Mouse (Mus musculus) adrenal gland, adult 8-10 months (tissue): ENCODE results near the gene Akt1s1. TPM values are rescaled to one million over a fixed set of nuclear protein-coding genes. Genes with fewer than 3 reads are reported as not detected.

ENCODE experiments used
- microRNA-seq, 2 experiments: library from miRNA; unstranded; fragments of <30 nt; microRNA quantifications; one replicate each; pipeline ENCODE4 v1.2.0; 2022
- total RNA-seq, 4 experiments: library from RNA; stranded (reverse); gene quantifications; 2 replicates each; pipeline ENCODE4 v1.2.4; 2022

The Akt1s1 gene
- total RNA-seq, 4 experiments from 2014 or later, result 106 to 137 (median 120) TPM

Small RNA genes lying within 50 kb of the gene (microRNA-seq; reads per million reads assigned to microRNA genes)
- 0 to 0.17 reads per million in 2 experiments for gene Mir707

Other genes with a start within 250 kb of the Akt1s1 start
- gene Myh14, start 178.1 kb upstream of the Akt1s1 start, total RNA-seq, result 10 to 100 TPM in 1 of 4 experiments, 1 to 10 TPM in 3; 7.3 to 16.5 (median 8.4) TPM
- gene Izumo2, start 140.2 kb upstream of the Akt1s1 start, total RNA-seq, result not detected
- 10 to 100 TPM; 46.5 to 73.4 (median 54.8) TPM for gene Vrk3, start 100.6 kb upstream of the Akt1s1 start, total RNA-seq
- gene Zfp473, start 97.9 kb upstream of the Akt1s1 start, total RNA-seq, result 1 to 10 TPM in 1 of 4 experiments, under 1 TPM in 3; 0.35 to 1.1 (median 0.41) TPM
- gene Nup62, start 32.9 kb upstream of the Akt1s1 start, total RNA-seq, result 10 to 100 TPM; 33.8 to 42.8 (median 37.8) TPM
- gene Il4i1, start 32.6 kb upstream of the Akt1s1 start, total RNA-seq, result 1 to 10 TPM; 1.7 to 3.7 (median 2.5) TPM
- gene Atf5, start 32.3 kb upstream of the Akt1s1 start, total RNA-seq, result 100 to 1,000 TPM in 1 of 4 experiments, 10 to 100 TPM in 3; 76.2 to 108 (median 82.7) TPM
- 10 to 100 TPM; 69.4 to 94.9 (median 86.1) TPM for gene Tbc1d17, start 88 bp downstream of the Akt1s1 start, total RNA-seq
- 10 to 100 TPM; 46.6 to 56.6 (median 53.6) TPM for gene Pnkp, start 8.1 kb downstream of the Akt1s1 start, total RNA-seq
- gene Ptov1, start 20.8 kb downstream of the Akt1s1 start, total RNA-seq, result 100 to 1,000 TPM; 273 to 304 (median 292) TPM
- gene Med25, start 43.7 kb downstream of the Akt1s1 start, total RNA-seq, result 100 to 1,000 TPM in 2 of 4 experiments, 10 to 100 TPM in 2; 85.0 to 118 (median 96.5) TPM
- 10 to 100 TPM; 27.2 to 46.8 (median 38.4) TPM for gene Fuz, start 47.1 kb downstream of the Akt1s1 start, total RNA-seq
- 100 to 1,000 TPM in 3 of 4 experiments, 10 to 100 TPM in 1; 99.8 to 139 (median 118) TPM for gene Ap2a1, start 80.5 kb downstream of the Akt1s1 start, total RNA-seq
- gene Tsks, start 94.2 kb downstream of the Akt1s1 start, total RNA-seq, result not detected
- gene Cpt1c, start 125.9 kb downstream of the Akt1s1 start, total RNA-seq, result 10 to 100 TPM; 13.7 to 28.4 (median 20.4) TPM
- gene Prmt1, start 137.6 kb downstream of the Akt1s1 start, total RNA-seq, result 100 to 1,000 TPM; 221 to 296 (median 243) TPM
- gene Irf3, start 148.7 kb downstream of the Akt1s1 start, total RNA-seq, result 100 to 1,000 TPM; 118 to 180 (median 144) TPM
- gene Bcl2l12, start 149.7 kb downstream of the Akt1s1 start, total RNA-seq, result 10 to 100 TPM; 15.9 to 34.1 (median 22.1) TPM
- gene Scaf1, start 167.4 kb downstream of the Akt1s1 start, total RNA-seq, result 100 to 1,000 TPM in 2 of 4 experiments, 10 to 100 TPM in 2; 88.5 to 120 (median 101) TPM
- 100 to 1,000 TPM in 3 of 4 experiments, 10 to 100 TPM in 1; 89.6 to 138 (median 129) TPM for gene Rras, start 169.0 kb downstream of the Akt1s1 start, total RNA-seq
- 10 to 100 TPM; 64.6 to 86.8 (median 70.0) TPM for gene Prr12, start 203.9 kb downstream of the Akt1s1 start, total RNA-seq
- 10 to 100 TPM; 57.5 to 81.7 (median 66.6) TPM for gene Nosip, start 213.4 kb downstream of the Akt1s1 start, total RNA-seq
- gene Prrg2, start 213.7 kb downstream of the Akt1s1 start, total RNA-seq, result 10 to 100 TPM; 16.4 to 20.5 (median 17.1) TPM
- gene Rcn3, start 243.2 kb downstream of the Akt1s1 start, total RNA-seq, result 10 to 100 TPM; 33.1 to 51.0 (median 37.1) TPM